Mouse (Mus musculus) lung, postnatal 0 days (tissue): ENCODE data around the gene Wscd2. TPM values are rescaled to one million over a fixed set of nuclear protein-coding genes. Genes with fewer than 3 reads are reported as not detected.

Source experiments
- ATAC-seq: fragments of 200-750 bp; cut with Nextera tagmentation; 2 replicates; pipeline ENCODE4 v1.8.0; 2017; ENCODE audit warnings: moderate library complexity
- DNase-seq: peaks from one replicate; pipeline ENCODE4 v3.0.0-alpha.2; 2016; ENCODE audit warnings: low spot score
- H3K27ac ChIP-seq: fragments of 300-500 bp; sonication (generic); 2 replicates; pipeline ENCODE4 v1.5.1; 2014; ENCODE audit warnings: antibody characterized with exemption, mild to moderate bottlenecking, low read length, mixed read lengths
- H3K27me3 ChIP-seq: fragments of 300-500 bp; sonication (generic); replicated peaks from 2 replicates; pipeline ENCODE4 v1.6.1; 2014; ENCODE audit warnings: low read length, mixed read lengths; ENCODE audit not compliant: insufficient read depth
- H3K36me3 ChIP-seq: fragments of 300-500 bp; sonication (generic); 2 replicates; pipeline ENCODE4 v1.6.1; 2014; ENCODE audit warnings: low read length, mixed read lengths; ENCODE audit not compliant: insufficient read depth
- H3K4me1 ChIP-seq: fragments of 300-500 bp; sonication (generic); 2 replicates; pipeline ENCODE4 v1.6.1; 2014; ENCODE audit warnings: antibody characterized with exemption, low read depth, low read length, mixed read lengths; ENCODE audit not compliant: insufficient read depth
- H3K4me2 ChIP-seq: fragments of 300-500 bp; sonication (generic); replicated peaks from 2 replicates; pipeline ENCODE4 v1.6.1; 2014; ENCODE audit warnings: low read depth, mild to moderate bottlenecking, low read length, moderate library complexity, mixed read lengths
- H3K4me3 ChIP-seq: fragments of 300-500 bp; sonication (generic); 2 replicates; pipeline ENCODE4 v1.5.1; 2014; ENCODE audit warnings: low read depth, low read length
- H3K9ac ChIP-seq: fragments of 300-500 bp; sonication (generic); replicated peaks from 2 replicates; pipeline ENCODE4 v1.6.1; 2014; ENCODE audit warnings: low read depth, mild to moderate bottlenecking
- H3K9me3 ChIP-seq: fragments of 300-500 bp; sonication (generic); 2 replicates; pipeline ENCODE4 v1.6.1; 2016; ENCODE audit warnings: low read length, mixed read lengths
- CTCF ChIP-seq: IDR thresholded peaks from 2 replicates; pipeline ENCODE4 v1.5.1; 2016; ENCODE audit warnings: antibody characterized with exemption, mild to moderate bottlenecking
- EP300 ChIP-seq: IDR thresholded peaks from 2 replicates; pipeline ENCODE4 v1.6.1; 2016; ENCODE audit warnings: antibody characterized with exemption, mild to moderate bottlenecking, control low read depth
- whole genome bisulfite sequencing: fragments of 180-500 bp; shearing (Covaris S2); extraction: QIAGEN DNeasy Blood & Tissue Kit; methylation state at CpG from one replicate; pipeline ENCODE4 v1.1.7; 2014; 5-methylcytosine and 5-hydroxymethylcytosine counted together
- polyA plus RNA-seq: library from polyadenylated mRNA; unstranded; fragments of >200 nt; fragmentation: Nextera tagmentation; extraction: Ambion mirVana; gene quantifications from 2 replicates; pipeline ENCODE4 v1.2.1, GENCODE M21; 2015

Wscd2 gene
- polyA plus RNA-seq, 1 experiment from 2014 or later = 2.7 TPM

DNA sequence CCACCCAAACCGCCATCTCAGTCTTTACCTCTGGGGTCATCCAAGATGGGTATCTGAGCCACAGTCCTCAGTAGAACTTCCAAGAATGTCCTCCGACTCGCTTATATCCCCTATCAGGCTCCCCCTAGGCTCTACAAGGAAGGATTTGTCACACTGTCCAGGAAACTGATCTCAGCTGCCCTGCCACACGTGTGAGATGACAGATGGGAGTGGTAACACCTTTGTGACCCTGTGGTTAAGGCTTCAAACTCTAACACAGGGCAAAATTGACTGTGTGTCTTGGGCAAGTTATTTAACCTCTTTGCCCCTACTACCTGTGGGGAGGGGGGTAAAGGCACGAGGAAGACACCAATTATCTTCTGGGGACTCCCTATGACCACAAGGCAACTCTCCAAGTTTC lies 149.0 kb downstream of the Wscd2 start:
- Histone ChIP-seq H3K27me3 (no peaks in the 10 kb centered on the region), H3K4me3 (no peak overlapping the region), H3K4me2 (no peak overlapping the region), H3K4me1 (peaks cover 3% of the 10 kb centered on the region), H3K36me3 (no peaks in the 10 kb centered on the region), H3K9ac (no peak overlapping the region), H3K27ac (no peak overlapping the region), H3K9me3 (no peaks in the 10 kb centered on the region)
- DNase-seq (no peak), ATAC-seq (no peak)
- WGBS = 66% methylated on average over 5 of the region's 5 CpGs
- TF ChIP-seq CTCF (no peak), EP300 (no peak)

Other genes with a start within 250 kb of the Wscd2 start
- gene Sgsm1, start 179.5 kb upstream of the Wscd2 start, polyA plus RNA-seq = 1.2 and 1.5 TPM in 2 replicates
- gene Aym1, start 133.0 kb upstream of the Wscd2 start, polyA plus RNA-seq = not detected in 2 replicates
- gene Cmklr1, start 160.1 kb downstream of the Wscd2 start, polyA plus RNA-seq = 53.4 and 63.8 TPM in 2 replicates
- gene 1700069L16Rik, start 234.4 kb downstream of the Wscd2 start, polyA plus RNA-seq = not detected in 2 replicates
- 6.7 and 6.8 TPM in 2 replicates for gene Ficd, start 245.5 kb downstream of the Wscd2 start, polyA plus RNA-seq